Mouse (Mus musculus): ENCODE data around the gene Dock1. TPM values are rescaled to one million over a fixed set of nuclear protein-coding genes. Genes with fewer than 3 reads are reported as not detected.

Gene Dock1
- polyA plus RNA-seq, 1 experiment = 54.8 TPM

DNA sequence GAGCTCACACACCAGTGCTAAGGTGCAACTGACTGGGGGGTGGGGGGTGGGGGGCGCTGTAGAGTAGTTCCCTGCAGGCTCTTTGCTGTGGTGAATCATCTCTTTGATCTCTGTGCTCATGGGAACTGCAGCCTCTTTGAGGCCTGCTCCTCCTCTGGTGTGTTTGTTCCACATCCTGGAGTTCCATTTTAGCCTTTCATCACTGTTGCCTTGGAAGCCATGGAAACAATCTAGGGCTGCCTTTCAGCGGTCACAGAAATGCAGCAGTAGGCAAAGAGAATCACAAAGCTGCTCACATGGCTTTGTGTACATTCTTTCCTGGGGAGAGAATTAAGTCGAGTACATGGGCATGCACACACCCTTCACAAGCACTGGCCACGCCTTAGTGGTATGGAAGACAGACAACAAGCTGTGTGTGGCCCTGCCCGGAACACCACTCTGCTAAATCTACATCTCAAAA lies 468.7 kb downstream of the Dock1 start:
- Histone ChIP-seq H3K4me1 (ENCODE audit: control insufficient read depth, insufficient read depth, low read length) (no peaks in the 10 kb centered on the region), H3K9ac (ENCODE audit: low read depth, poor library complexity, severe bottlenecking) (no peak overlapping the region), H3K9me3 (replicated peaks; ENCODE audit: control insufficient read depth, insufficient read depth, low read length, poor library complexity, severe bottlenecking) (no peaks in the 10 kb centered on the region), H3K27ac (ENCODE audit: insufficient read depth, low read length) (no peak overlapping the region), H3K27me3 (ENCODE audit: control insufficient read depth, insufficient read depth, low read length, poor library complexity, severe bottlenecking) (no peaks in the 10 kb centered on the region), H3K4me3 (ENCODE audit: low read depth, low read length) (no peak overlapping the region), H3K36me3 (ENCODE audit: control insufficient read depth, insufficient read depth, low read length, poor library complexity, severe bottlenecking) (no peaks in the 10 kb centered on the region)
- TF ChIP-seq POLR2A (IDR thresholded peaks at IDR 0.05; ENCODE audit: insufficient read depth, low read length) (no peak), EP300 (IDR thresholded peaks at IDR 0.05; ENCODE audit: insufficient read depth, low read depth, low read length) (peak; percentile 67), CTCF (IDR thresholded peaks at IDR 0.05; ENCODE audit: low read depth, low read length) (peak; percentile 7)

DNA sequence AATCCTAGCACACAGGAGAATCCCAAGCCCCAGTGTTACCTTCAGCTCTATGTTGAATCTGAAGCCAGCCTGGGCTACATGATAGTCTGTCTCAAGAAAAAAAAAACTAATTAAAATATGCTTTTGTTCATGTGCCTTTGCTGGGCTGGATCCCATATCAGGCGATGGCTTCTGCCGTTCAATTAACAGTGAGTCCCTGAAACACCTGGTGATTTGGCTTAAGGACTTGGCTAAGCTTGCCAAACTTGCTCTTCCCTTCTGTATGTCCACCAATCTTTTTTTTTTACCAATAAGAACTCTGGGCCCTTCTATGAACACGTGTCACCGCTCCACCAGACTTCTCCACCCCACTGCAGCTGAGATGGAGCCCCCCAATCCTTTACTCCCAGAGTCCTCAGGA lies 474.3 kb downstream of the Dock1 start:
- Histone ChIP-seq H3K27me3 (ENCODE audit: control insufficient read depth, insufficient read depth, low read length, poor library complexity, severe bottlenecking) (no peaks in the 10 kb centered on the region), H3K36me3 (ENCODE audit: control insufficient read depth, insufficient read depth, low read length, poor library complexity, severe bottlenecking) (no peaks in the 10 kb centered on the region), H3K27ac (ENCODE audit: insufficient read depth, low read length) (no peak overlapping the region), H3K9ac (ENCODE audit: low read depth, poor library complexity, severe bottlenecking) (no peak overlapping the region), H3K4me1 (ENCODE audit: control insufficient read depth, insufficient read depth, low read length) (no peaks in the 10 kb centered on the region), H3K4me3 (ENCODE audit: low read depth, low read length) (no peak overlapping the region), H3K9me3 (replicated peaks; ENCODE audit: control insufficient read depth, insufficient read depth, low read length, poor library complexity, severe bottlenecking) (0 out of 2 replicates have a peak, but pooled peaks cover 4% of the 10 kb centered on the region)
- no peak for TF ChIP-seq EP300 (IDR thresholded peaks at IDR 0.05; ENCODE audit: insufficient read depth, low read depth, low read length)
- TF ChIP-seq CTCF (IDR thresholded peaks at IDR 0.05; ENCODE audit: low read depth, low read length) = no peak
- TF ChIP-seq POLR2A (IDR thresholded peaks at IDR 0.05; ENCODE audit: insufficient read depth, low read length) = no peak

DNA sequence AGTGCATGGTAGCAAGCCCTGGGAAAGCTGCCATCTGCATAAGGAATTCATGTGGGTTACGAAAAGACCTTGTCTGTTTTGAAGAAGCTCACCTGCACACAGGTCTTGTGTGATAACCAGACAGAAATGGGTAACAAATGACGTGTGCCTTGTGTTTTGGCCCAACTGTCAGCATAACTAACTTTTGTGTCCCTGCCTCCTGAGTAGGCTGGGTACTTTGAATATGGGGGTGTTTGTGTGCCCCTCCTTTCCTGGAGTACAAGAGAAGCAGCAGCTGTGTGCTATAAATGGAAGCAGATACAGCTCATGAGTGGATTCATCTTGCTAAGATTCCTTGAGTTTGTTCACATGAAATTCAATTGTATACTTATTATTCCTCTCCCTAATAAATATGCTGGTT lies 480.5 kb downstream of the Dock1 start:
- H3K27ac ChIP-seq (ENCODE audit: insufficient read depth, low read length) = no peak overlapping the region
- no peak overlapping the region for H3K9ac ChIP-seq (ENCODE audit: low read depth, poor library complexity, severe bottlenecking)
- TF ChIP-seq POLR2A (IDR thresholded peaks at IDR 0.05; ENCODE audit: insufficient read depth, low read length) = no peak
- TF ChIP-seq CTCF (IDR thresholded peaks at IDR 0.05; ENCODE audit: low read depth, low read length) = no peak
- TF ChIP-seq EP300 (IDR thresholded peaks at IDR 0.05; ENCODE audit: insufficient read depth, low read depth, low read length) = no peak
- no peaks in the 10 kb centered on the region for H3K27me3 ChIP-seq (ENCODE audit: control insufficient read depth, insufficient read depth, low read length, poor library complexity, severe bottlenecking)
- no peaks in the 10 kb centered on the region for H3K4me1 ChIP-seq (ENCODE audit: control insufficient read depth, insufficient read depth, low read length)
- no peak overlapping the region for H3K4me3 ChIP-seq (ENCODE audit: low read depth, low read length)
- no peaks in the 10 kb centered on the region for H3K36me3 ChIP-seq (ENCODE audit: control insufficient read depth, insufficient read depth, low read length, poor library complexity, severe bottlenecking)
- H3K9me3 ChIP-seq (replicated peaks; ENCODE audit: control insufficient read depth, insufficient read depth, low read length, poor library complexity, severe bottlenecking) = no peaks in the 10 kb centered on the region

DNA sequence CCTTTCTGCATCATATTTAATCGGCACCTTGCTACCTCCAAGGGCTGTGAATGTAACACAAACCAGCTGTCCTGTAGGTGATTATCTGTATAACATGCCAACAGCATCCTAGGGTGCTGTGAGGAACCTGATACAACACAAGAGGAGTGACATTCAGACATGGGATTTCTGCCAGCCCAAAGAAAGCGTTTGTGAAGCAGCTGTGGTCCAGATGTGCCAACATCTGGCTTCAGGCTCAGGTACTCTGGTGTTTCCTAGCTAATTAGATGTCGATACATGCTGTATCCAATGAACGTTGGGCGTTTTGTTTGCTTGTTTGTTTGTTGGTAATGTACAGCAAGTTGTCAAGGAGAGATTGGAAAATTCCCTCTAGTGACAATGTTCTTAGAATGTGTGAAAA lies 487.1 kb downstream of the Dock1 start:
- Histone ChIP-seq H3K4me3 (ENCODE audit: low read depth, low read length) (no peak overlapping the region), H3K9me3 (replicated peaks; ENCODE audit: control insufficient read depth, insufficient read depth, low read length, poor library complexity, severe bottlenecking) (no peaks in the 10 kb centered on the region), H3K4me1 (ENCODE audit: control insufficient read depth, insufficient read depth, low read length) (no peaks in the 10 kb centered on the region), H3K27me3 (ENCODE audit: control insufficient read depth, insufficient read depth, low read length, poor library complexity, severe bottlenecking) (no peaks in the 10 kb centered on the region), H3K9ac (ENCODE audit: low read depth, poor library complexity, severe bottlenecking) (no peak overlapping the region), H3K27ac (ENCODE audit: insufficient read depth, low read length) (no peak overlapping the region), H3K36me3 (ENCODE audit: control insufficient read depth, insufficient read depth, low read length, poor library complexity, severe bottlenecking) (no peaks in the 10 kb centered on the region)
- no peak for TF ChIP-seq EP300 (IDR thresholded peaks at IDR 0.05; ENCODE audit: insufficient read depth, low read depth, low read length)
- TF ChIP-seq CTCF (IDR thresholded peaks at IDR 0.05; ENCODE audit: low read depth, low read length) = no peak
- TF ChIP-seq POLR2A (IDR thresholded peaks at IDR 0.05; ENCODE audit: insufficient read depth, low read length) = no peak

DNA sequence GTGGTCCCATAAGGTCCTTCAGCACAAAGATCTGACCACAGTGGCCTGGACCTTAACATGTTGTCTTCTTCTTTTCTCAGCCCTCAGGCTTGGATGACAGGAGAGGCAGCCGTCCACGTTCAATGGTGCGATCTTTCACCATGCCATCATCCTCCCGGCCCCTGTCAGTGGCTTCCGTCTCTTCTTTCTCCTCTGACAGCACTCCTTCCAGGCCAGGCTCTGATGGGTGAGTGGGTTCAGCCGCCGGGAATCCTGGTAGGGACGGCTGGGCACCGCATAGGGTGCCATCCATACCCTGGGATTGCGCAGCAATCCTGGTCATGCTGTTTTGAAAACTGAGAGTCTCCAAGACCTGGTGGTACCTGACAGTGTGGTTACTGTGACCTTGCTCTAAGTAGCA lies 487.9 kb downstream of the Dock1 start:
- H3K9ac ChIP-seq (ENCODE audit: low read depth, poor library complexity, severe bottlenecking) = no peak overlapping the region
- H3K36me3 ChIP-seq (ENCODE audit: control insufficient read depth, insufficient read depth, low read length, poor library complexity, severe bottlenecking) = no peaks in the 10 kb centered on the region
- H3K4me3 ChIP-seq (ENCODE audit: low read depth, low read length) = no peak overlapping the region
- H3K9me3 ChIP-seq (replicated peaks; ENCODE audit: control insufficient read depth, insufficient read depth, low read length, poor library complexity, severe bottlenecking) = no peaks in the 10 kb centered on the region
- no peaks in the 10 kb centered on the region for H3K27me3 ChIP-seq (ENCODE audit: control insufficient read depth, insufficient read depth, low read length, poor library complexity, severe bottlenecking)
- H3K4me1 ChIP-seq (ENCODE audit: control insufficient read depth, insufficient read depth, low read length) = no peaks in the 10 kb centered on the region
- no peak overlapping the region for H3K27ac ChIP-seq (ENCODE audit: insufficient read depth, low read length)
- TF ChIP-seq EP300 (IDR thresholded peaks at IDR 0.05; ENCODE audit: insufficient read depth, low read depth, low read length) (no peak), POLR2A (IDR thresholded peaks at IDR 0.05; ENCODE audit: insufficient read depth, low read length) (no peak), CTCF (IDR thresholded peaks at IDR 0.05; ENCODE audit: low read depth, low read length) (no peak)

DNA sequence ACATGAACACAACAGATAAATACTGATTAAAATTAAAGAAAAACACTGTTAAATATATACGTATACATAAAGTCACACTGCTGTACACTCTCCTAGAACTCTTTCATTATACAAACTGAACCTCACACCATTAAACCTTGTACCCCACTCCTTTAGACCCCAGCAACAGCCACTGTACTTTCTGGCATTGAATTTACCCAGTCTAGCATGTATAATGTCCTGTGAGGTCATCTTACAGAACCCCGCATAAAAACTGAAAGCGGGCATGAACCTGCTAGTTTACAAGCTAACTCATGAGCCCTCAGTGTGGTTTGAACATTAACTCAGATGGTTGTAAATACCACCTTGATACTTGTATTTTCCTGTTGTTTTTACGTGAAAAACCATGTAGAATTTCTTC lies 489.2 kb downstream of the Dock1 start:
- no peaks in the 10 kb centered on the region for H3K27me3 ChIP-seq (ENCODE audit: control insufficient read depth, insufficient read depth, low read length, poor library complexity, severe bottlenecking)
- H3K9ac ChIP-seq (ENCODE audit: low read depth, poor library complexity, severe bottlenecking) = no peak overlapping the region
- no peaks in the 10 kb centered on the region for H3K9me3 ChIP-seq (replicated peaks; ENCODE audit: control insufficient read depth, insufficient read depth, low read length, poor library complexity, severe bottlenecking)
- H3K4me3 ChIP-seq (ENCODE audit: low read depth, low read length) = no peak overlapping the region
- H3K4me1 ChIP-seq (ENCODE audit: control insufficient read depth, insufficient read depth, low read length) = no peaks in the 10 kb centered on the region
- H3K27ac ChIP-seq (ENCODE audit: insufficient read depth, low read length) = no peak overlapping the region
- no peaks in the 10 kb centered on the region for H3K36me3 ChIP-seq (ENCODE audit: control insufficient read depth, insufficient read depth, low read length, poor library complexity, severe bottlenecking)
- TF ChIP-seq EP300 (IDR thresholded peaks at IDR 0.05; ENCODE audit: insufficient read depth, low read depth, low read length) (no peak), POLR2A (IDR thresholded peaks at IDR 0.05; ENCODE audit: insufficient read depth, low read length) (no peak), CTCF (IDR thresholded peaks at IDR 0.05; ENCODE audit: low read depth, low read length) (no peak)
